In genomic region chr1:92100371-92100891, GRCm38 (mm10) we compare ENCODE assay signal across 8 mouse cellular contexts.
DNase-seq lines count a peak whose midpoint lies in the region; ATAC-seq lines count a peak whose summit lies in the region.

No protein-coding gene starts in this region.

- no peaks in the 10 kb centered on the region for H3K27me3 ChIP-seq in forebrain, embryonic 15.5 days
- no peaks in the 10 kb centered on the region for H3K27me3 ChIP-seq in forebrain, embryonic 11.5 days (ENCODE audit: control insufficient read depth, insufficient read depth, low read length)

- H3K4me3 ChIP-seq in forebrain, embryonic 15.5 days: no peak overlapping the region
- no peak overlapping the region for H3K4me3 ChIP-seq in forebrain, embryonic 11.5 days (ENCODE audit: low read depth, low read length)

- 51% methylated on average over 4 of the region's 4 CpGs for WGBS in forebrain, embryonic 15.5 days
- whole genome bisulfite sequencing in forebrain, embryonic 11.5 days: 83% methylated on average over 4 of the region's 4 CpGs

- no peak overlapping the region for H3K9ac ChIP-seq in forebrain, embryonic 15.5 days (replicated peaks)
- H3K9ac ChIP-seq in forebrain, embryonic 11.5 days (ENCODE audit: low read length): no peak overlapping the region

- no peak overlapping the region for H3K27ac ChIP-seq in forebrain, embryonic 15.5 days (replicated peaks)
- no peak overlapping the region for H3K27ac ChIP-seq in forebrain, embryonic 11.5 days (ENCODE audit: low read depth, low read length)

- peaks cover 17% of the 10 kb centered on the region for H3K4me1 ChIP-seq in forebrain, embryonic 15.5 days
- no peaks in the 10 kb centered on the region for H3K4me1 ChIP-seq in forebrain, embryonic 11.5 days (replicated peaks; ENCODE audit: control insufficient read depth, insufficient read depth, low read length)

- no peak for DNase-seq in forebrain, embryonic 11.5 days (ENCODE audit: low spot score)
- DNase-seq in ovary, adult 18-20 months (ENCODE audit: low spot score): peak; percentile 62
- no peak for DNase-seq in ovary, postnatal 10 days (ENCODE audit: low spot score)
- peak; percentile 30 for DNase-seq in kidney, postnatal 14 days
- peak; percentile 43 for DNase-seq in lung, postnatal 25 days (ENCODE audit: low spot score)
- DNase-seq in T-cell, adult 2 months (ENCODE audit: low spot score): no peak
- no peak for DNase-seq in embryo, embryonic 9.5 days (ENCODE audit: extremely low spot score)

- ATAC-seq in forebrain, embryonic 15.5 days (replicated peaks): 0 out of 2 replicates have a peak, but pooled peaks have one; percentile 32
- ATAC-seq in forebrain, embryonic 11.5 days (replicated peaks; ENCODE audit: low FRiP score): no peak

- H3K9me3 ChIP-seq in forebrain, embryonic 15.5 days: no peaks in the 10 kb centered on the region
- H3K9me3 ChIP-seq in forebrain, embryonic 11.5 days (ENCODE audit: control insufficient read depth, low read length): no peaks in the 10 kb centered on the region

- H3K36me3 ChIP-seq in forebrain, embryonic 15.5 days: no peaks in the 10 kb centered on the region
- no peaks in the 10 kb centered on the region for H3K36me3 ChIP-seq in forebrain, embryonic 11.5 days (ENCODE audit: control insufficient read depth, insufficient read depth, low read length)

- H3K4me2 ChIP-seq in forebrain, embryonic 15.5 days (replicated peaks): no peak overlapping the region
- H3K4me2 ChIP-seq in forebrain, embryonic 11.5 days (ENCODE audit: low read depth, low read length, severe bottlenecking): no peak overlapping the region

Comparison
In these comparisons a context has a peak if more than half of its experiments do, and no peak if none do; other contexts are left out.
1. DNase-seq: peak in ovary, adult 18-20 months (single experiment), kidney, postnatal 14 days (single experiment) and lung, postnatal 25 days (single experiment); none in forebrain, embryonic 11.5 days (single experiment), ovary, postnatal 10 days (single experiment), T-cell, adult 2 months (single experiment) and embryo, embryonic 9.5 days (single experiment).